Mouse (Mus musculus) heart, embryonic 16.5 days (tissue): Measurements from ENCODE around the gene Cwc15. TPM values are rescaled to one million over a fixed set of nuclear protein-coding genes. Genes with fewer than 3 reads are reported as not detected.
"Not testable (repeated sequence)": the region's sequence is repeated elsewhere in the genome, so short reads cannot be mapped to it uniquely, and the experiment has no call there.

ENCODE experiments used
- ATAC-seq: fragments of 200-750 bp; cut with Nextera tagmentation; replicated peaks from 2 replicates; pipeline ENCODE4 v1.8.0; 2017; ENCODE audit warnings: moderate number of reproducible peaks; ENCODE audit not compliant: insufficient read depth, low FRiP score; ENCODE audit errors: extremely low read depth
- H3K27ac ChIP-seq: fragments of 300-500 bp; sonication (generic); 2 replicates; pipeline ENCODE4 v1.5.1; 2014; ENCODE audit warnings: mild to moderate bottlenecking, low read length, control low read depth, moderate library complexity
- H3K27me3 ChIP-seq: fragments of 300-500 bp; sonication (generic); 2 replicates; pipeline ENCODE4 v1.6.1; 2014; ENCODE audit warnings: low read length, mixed read lengths; ENCODE audit not compliant: control insufficient read depth, insufficient read depth
- H3K36me3 ChIP-seq: fragments of 300-500 bp; sonication (generic); 2 replicates; pipeline ENCODE4 v1.6.1; 2014; ENCODE audit not compliant: control insufficient read depth, insufficient read depth
- H3K4me1 ChIP-seq: fragments of 300-500 bp; sonication (generic); 2 replicates; pipeline ENCODE4 v1.6.1; 2014; ENCODE audit warnings: low read length, mixed read lengths; ENCODE audit not compliant: control insufficient read depth, insufficient read depth
- H3K4me2 ChIP-seq: fragments of 300-500 bp; sonication (generic); 2 replicates; pipeline ENCODE4 v1.6.1; 2014; ENCODE audit warnings: low read depth, mild to moderate bottlenecking, control low read depth, low read length
- H3K4me3 ChIP-seq: fragments of 300-500 bp; sonication (generic); 2 replicates; pipeline ENCODE4 v1.5.1; 2014; ENCODE audit warnings: mild to moderate bottlenecking, control low read depth, low read length
- H3K9ac ChIP-seq: fragments of 300-500 bp; sonication (generic); 2 replicates; pipeline ENCODE4 v1.6.1; 2014; ENCODE audit warnings: low read length, control low read depth
- H3K9me3 ChIP-seq: fragments of 300-500 bp; sonication (generic); replicated peaks from 2 replicates; pipeline ENCODE4 v1.6.1; 2016; ENCODE audit warnings: low read length; ENCODE audit not compliant: control insufficient read depth
- WGBS: fragments of 180-500 bp; shearing (Covaris S2); extraction: QIAGEN DNeasy Blood & Tissue Kit; methylation state at CpG from one replicate; pipeline ENCODE4 v1.1.7; 2014; 5-methylcytosine and 5-hydroxymethylcytosine counted together
- polyA plus RNA-seq: library from polyadenylated mRNA; unstranded; fragments of >200 nt; fragmentation: Nextera tagmentation; extraction: Ambion mirVana; gene quantifications from 2 replicates; pipeline ENCODE4 v1.2.1, GENCODE M21; 2015

Gene Cwc15
- polyA plus RNA-seq, result 108 and 116 TPM in 2 replicates

- WGBS, result under 1% methylated on average over 59 of the region's 59 CpGs
Observed at GRCm38 (mm10) chr9:14500023-14500915, at the start of gene Cwc15, which contains the start of gene Kdm4d. Gene Cwc15 (plus strand): TSS chr9:14500617. Gene Kdm4d (minus strand): TSS chr9:14500482.

GRCm38 (mm10) chr9:14451120-14451519, 49.3 kb upstream of the Cwc15 start:
- not testable (repeated sequence) for H3K4me3 ChIP-seq, ATAC-seq
- WGBS, result 60% methylated on average over 7 of the region's 8 CpGs

More at GRCm38 (mm10) chr9:14500023-14500915, at the start of gene Cwc15, which contains the start of gene Kdm4d:
- no peaks in the 10 kb centered on the region for H3K27me3 ChIP-seq
- peak within 1 kb of the TSS; percentile 93 for H3K9ac ChIP-seq
- peak within 1 kb of the TSS; percentile 93 for H3K4me2 ChIP-seq
- peak within 1 kb of the TSS; percentile 63 for H3K27ac ChIP-seq
- peaks cover 23% of the 10 kb centered on the region for H3K36me3 ChIP-seq
- peak; percentile 98 for ATAC-seq
- no peaks in the 10 kb centered on the region; the same call in 1 of the 2 replicates for H3K4me1 ChIP-seq
- H3K9me3 ChIP-seq, result no peaks in the 10 kb centered on the region
- peak within 1 kb of the TSS; percentile 93 for H3K4me3 ChIP-seq

GRCm38 (mm10) chr9:14456320-14456719, 44.1 kb upstream of the Cwc15 start:
- Histone ChIP-seq H3K4me1 (no peaks in the 10 kb centered on the region), H3K27ac (no peak overlapping the region), H3K4me2 (no peak overlapping the region), H3K9me3 (no peaks in the 10 kb centered on the region), H3K4me3 (no peak overlapping the region), H3K27me3 (no peaks in the 10 kb centered on the region), H3K9ac (no peak overlapping the region), H3K36me3 (no peaks in the 10 kb centered on the region)
- 83% methylated on average over 3 of the region's 3 CpGs for WGBS
- no peak for ATAC-seq

More at GRCm38 (mm10) chr9:14451120-14451519, 49.3 kb upstream of the Cwc15 start:
- not testable (repeated sequence) for H3K9ac ChIP-seq, H3K9me3 ChIP-seq, H3K27ac ChIP-seq, H3K36me3 ChIP-seq, H3K27me3 ChIP-seq, H3K4me1 ChIP-seq, H3K4me2 ChIP-seq

GRCm38 (mm10) chr9:14462536-14462935, 37.9 kb upstream of the Cwc15 start:
- not testable (repeated sequence) for H3K4me1 ChIP-seq, H3K27me3 ChIP-seq, ATAC-seq, H3K4me3 ChIP-seq, H3K4me2 ChIP-seq, H3K27ac ChIP-seq, H3K36me3 ChIP-seq, H3K9ac ChIP-seq, H3K9me3 ChIP-seq
- WGBS, result 85% methylated on average over 1 of the region's 1 CpGs

- H3K9me3 ChIP-seq, H3K27ac ChIP-seq, H3K4me2 ChIP-seq, H3K27me3 ChIP-seq, H3K36me3 ChIP-seq, ATAC-seq, H3K4me1 ChIP-seq, H3K9ac ChIP-seq, H3K4me3 ChIP-seq: not testable (repeated sequence)
- WGBS, result 70% methylated on average over 10 of the region's 12 CpGs
Observed at GRCm38 (mm10) chr9:14463668-14464067, 36.7 kb upstream of the Cwc15 start.

- Histone ChIP-seq H3K9me3 (no peaks in the 10 kb centered on the region), H3K4me1 (no peaks in the 10 kb centered on the region; the same call in 1 of the 2 replicates), H3K4me2 (peak overlapping the region; percentile 80), H3K9ac (no peak overlapping the region), H3K36me3 (peaks cover 14% of the 10 kb centered on the region), H3K27me3 (no peaks in the 10 kb centered on the region), H3K4me3 (no peak overlapping the region), H3K27ac (no peak overlapping the region)
- 76% methylated on average over 4 of the region's 4 CpGs for WGBS
- no peak for ATAC-seq
Observed at GRCm38 (mm10) chr9:14498896-14499705, 1.3 kb upstream of the Cwc15 start.

- Histone ChIP-seq H3K9me3 (no peaks in the 10 kb centered on the region), H3K4me1 (no peaks in the 10 kb centered on the region; the same call in 1 of the 2 replicates), H3K27ac (peak overlapping the region; percentile 63), H3K9ac (peak overlapping the region; percentile 93), H3K4me2 (peak overlapping the region; percentile 93), H3K27me3 (no peaks in the 10 kb centered on the region), H3K4me3 (peak overlapping the region; percentile 93), H3K36me3 (peaks cover 29% of the 10 kb centered on the region)
- no peak for ATAC-seq
- WGBS, result 2% methylated on average over 10 of the region's 10 CpGs
Observed at GRCm38 (mm10) chr9:14500916-14501424, 553 bp downstream of the Cwc15 start.

- no peaks in the 10 kb centered on the region for H3K9me3 ChIP-seq
- peak; percentile 32; the same call in 1 of the 2 replicates for ATAC-seq
- peaks cover 26% of the 10 kb centered on the region for H3K36me3 ChIP-seq
- no peak overlapping the region for H3K27ac ChIP-seq
- H3K9ac ChIP-seq, result no peak overlapping the region
- H3K4me2 ChIP-seq, result no peak overlapping the region
- H3K4me3 ChIP-seq, result no peak overlapping the region
- WGBS, result 75% methylated on average over 9 of the region's 9 CpGs
- H3K27me3 ChIP-seq, result no peaks in the 10 kb centered on the region
- H3K4me1 ChIP-seq, result no peaks in the 10 kb centered on the region
Observed at GRCm38 (mm10) chr9:14512633-14513445, 12.4 kb downstream of the Cwc15 start.
